8 mouse cellular contexts compared by ENCODE assay signal in genomic region chr11:97628568-97629518, GRCm38 (mm10). TPM values are rescaled to one million over a fixed set of nuclear protein-coding genes. Genes with fewer than 3 reads are reported as not detected.
DNase-seq lines count a peak whose midpoint lies in the region; ATAC-seq lines count a peak whose summit lies in the region.

No protein-coding gene starts in this region.

- peak overlapping the region; percentile 51 for H3K9ac ChIP-seq in midbrain, embryonic 15.5 days

- peaks cover 78% of the 10 kb centered on the region for H3K27me3 ChIP-seq in midbrain, embryonic 15.5 days (replicated peaks)

- peaks cover 29% of the 10 kb centered on the region for H3K4me1 ChIP-seq in midbrain, embryonic 15.5 days

- under 1% methylated on average over 82 of the region's 106 CpGs for WGBS in midbrain, embryonic 15.5 days

- peak; percentile 58 for ATAC-seq in midbrain, embryonic 15.5 days (replicated peaks)

- no peak overlapping the region for H3K27ac ChIP-seq in midbrain, embryonic 15.5 days

- peak overlapping the region; percentile 66 for H3K4me3 ChIP-seq in midbrain, embryonic 15.5 days

- peak; percentile 29 to 43 for DNase-seq in layer of hippocampus, postnatal 10 days (ENCODE audit: low spot score in 2 of 2)
- DNase-seq in layer of hippocampus, adult 9-11 months = no peak
- DNase-seq in adrenal gland, postnatal 14 days = peak; percentile 43
- DNase-seq in gastrocnemius, postnatal 4 days (ENCODE audit: low spot score in 2 of 2) = peak; percentile 24 to 33
- DNase-seq in kidney, postnatal 14 days = peak; percentile 18
- DNase-seq in yolk sac, embryonic 10.5 days (ENCODE audit: low spot score) = peak; percentile 84
- DNase-seq in urinary bladder, postnatal 10 days (ENCODE audit: low spot score) = no peak

- peak overlapping the region; percentile 80 for H3K4me2 ChIP-seq in midbrain, embryonic 15.5 days

- no peaks in the 10 kb centered on the region for H3K36me3 ChIP-seq in midbrain, embryonic 15.5 days (replicated peaks)

- no peaks in the 10 kb centered on the region for H3K9me3 ChIP-seq in midbrain, embryonic 15.5 days

RNA-seq across cellular contexts. Expression of gene Epop, which starts 0.7 kb away (rescaled TPM):
- total RNA-seq in layer of hippocampus, postnatal 10 days (2021) = 1 to 10 TPM; 7.4 to 9.8 TPM
- 6.3 and 6.4 TPM in 2 replicates for total RNA-seq in adrenal gland, postnatal 14 days (2021)
- total RNA-seq in gastrocnemius, postnatal 4 days (2021) = under 1 TPM; 0.47 to 0.76 TPM
- 1.9 and 2.5 TPM in 2 replicates for polyA plus RNA-seq in midbrain, embryonic 15.5 days (2015; fragmentation: Nextera tagmentation; extraction: Ambion mirVana)

RNA-seq across cellular contexts. Expression of gene Mllt6, which starts 34.4 kb away (rescaled TPM):
- total RNA-seq in layer of hippocampus, postnatal 10 days (2021) = 10 to 100 TPM; 50.5 to 55.5 TPM
- total RNA-seq in adrenal gland, postnatal 14 days (2021) = 37.0 and 45.2 TPM in 2 replicates
- 10 to 100 TPM; 30.8 to 32.1 TPM for total RNA-seq in gastrocnemius, postnatal 4 days (2021)
- 3.9 and 4.4 TPM in 2 replicates for polyA plus RNA-seq in midbrain, embryonic 15.5 days (2015; fragmentation: Nextera tagmentation; extraction: Ambion mirVana)

RNA-seq across cellular contexts. Expression of gene Srcin1, which starts 52.9 kb away (rescaled TPM):
- 100 to 1,000 TPM; 271 to 286 TPM for total RNA-seq in layer of hippocampus, postnatal 10 days (2021)
- total RNA-seq in adrenal gland, postnatal 14 days (2021) = 9.2 and 10.1 TPM in 2 replicates
- 1 to 10 TPM; 1.3 to 1.7 TPM for total RNA-seq in gastrocnemius, postnatal 4 days (2021)
- 13.2 and 13.9 TPM in 2 replicates for polyA plus RNA-seq in midbrain, embryonic 15.5 days (2015; fragmentation: Nextera tagmentation; extraction: Ambion mirVana)

RNA-seq across cellular contexts. Expression of gene Cisd3, which starts 56.8 kb away (rescaled TPM):
- total RNA-seq in layer of hippocampus, postnatal 10 days (2021) = 10 to 100 TPM; 34.3 to 40.1 TPM
- 277 and 297 TPM in 2 replicates for total RNA-seq in adrenal gland, postnatal 14 days (2021)
- total RNA-seq in gastrocnemius, postnatal 4 days (2021) = 10 to 100 TPM; 65.5 to 72.0 TPM
- polyA plus RNA-seq in midbrain, embryonic 15.5 days (2015; fragmentation: Nextera tagmentation; extraction: Ambion mirVana) = 21.6 and 26.4 TPM in 2 replicates

Comparison
In these comparisons a context has a peak if more than half of its experiments do, and no peak if none do; other contexts are left out.
1. DNase-seq: peak in layer of hippocampus, postnatal 10 days (2 of 2), adrenal gland, postnatal 14 days (single experiment), gastrocnemius, postnatal 4 days (2 of 2), kidney, postnatal 14 days (single experiment) and yolk sac, embryonic 10.5 days (single experiment); none in layer of hippocampus, adult 9-11 months (single experiment) and urinary bladder, postnatal 10 days (single experiment).
2. RNA of gene Srcin1, which starts 52.9 kb away (total RNA-seq): 271 to 286 TPM in layer of hippocampus, postnatal 10 days; 9.2 to 10.1 TPM in adrenal gland, postnatal 14 days and 1.3 to 1.7 TPM in gastrocnemius, postnatal 4 days; every median in the first group is over 10 times any median in the second.